Mouse (Mus musculus) kidney, adult 2 months (tissue): Measurements from ENCODE around the gene Gngt2.

Source experiments
- CTCF ChIP-seq: fragments of 200-500 bp; conservative IDR thresholded peaks from 2 replicates; pipeline ENCODE4 v1.5.1; 2011; ENCODE audit warnings: low read depth, mild to moderate bottlenecking, control low read depth, low read length, moderate library complexity, mixed read lengths; ENCODE audit not compliant: insufficient read depth, insufficient read length
- POLR2A ChIP-seq: fragments of 200-500 bp; IDR thresholded peaks from one replicate; pipeline ENCODE4 v1.6.1; 2011; ENCODE audit warnings: low read depth, low read length, control low read depth

DNA sequence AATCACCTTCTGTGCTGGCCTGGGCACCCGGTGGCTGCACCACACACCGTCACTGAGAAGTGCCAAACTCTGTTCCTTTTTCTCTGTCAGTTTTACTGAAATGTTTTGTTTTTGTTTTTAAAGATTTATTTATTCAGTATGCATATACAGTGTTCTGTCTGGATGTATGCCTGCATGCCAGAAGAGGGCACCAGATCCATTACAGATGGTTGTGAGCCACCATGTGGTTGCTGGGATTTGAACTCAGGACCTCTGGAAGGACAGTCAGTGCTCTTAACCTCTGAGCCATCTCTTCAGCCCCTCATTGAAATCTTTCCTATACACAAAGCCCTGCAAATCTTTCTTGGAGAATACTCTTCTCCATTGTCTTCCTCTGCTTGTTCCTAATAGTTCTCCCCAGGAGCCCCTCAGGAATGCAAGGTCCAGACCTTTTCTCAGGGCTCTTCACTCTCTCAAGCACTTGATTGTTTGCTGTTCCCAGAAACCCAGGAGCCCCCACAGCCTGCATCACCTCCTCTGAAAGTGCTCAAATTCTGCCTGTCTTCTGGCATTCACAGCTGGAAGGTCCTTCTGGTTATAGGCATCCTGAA, 53.5 kb downstream of the Gngt2 start:
- TF ChIP-seq CTCF, result no peak
- no peak for TF ChIP-seq POLR2A
